Mouse (Mus musculus) liver, postnatal 0 days (tissue): ENCODE measurements at regions not wholly inside any gene's neighbourhood (a gene's known extent, or its start where the extent isn't known, plus 50 kb on each side); places are given as distances from the start of the nearest gene placed in this dataset.

Experiments
- CTCF ChIP-seq: sonication (generic); IDR thresholded peaks from 2 replicates; pipeline ENCODE4 v1.5.1; 2016; ENCODE audit warnings: antibody characterized with exemption, low read depth
- EP300 ChIP-seq: IDR thresholded peaks from 2 replicates; pipeline ENCODE4 v1.6.1; 2016; ENCODE audit warnings: antibody characterized with exemption, low read depth, mild to moderate bottlenecking

- no peak for TF ChIP-seq CTCF
- TF ChIP-seq EP300 = no peak
These were observed 172.3 kb upstream of the Foxn2 start for GRCm38 (mm10) chr17:88268216-88268615.
